Mouse (Mus musculus) midbrain, embryonic 14.5 days (tissue): ENCODE results near the gene Ap1m1. TPM values are rescaled to one million over a fixed set of nuclear protein-coding genes. Genes with fewer than 3 reads are reported as not detected.

Source experiments
- ATAC-seq: fragments of 200-750 bp; cut with Nextera tagmentation; 2 replicates; pipeline ENCODE4 v1.8.0; 2017; ENCODE audit warnings: moderate number of reproducible peaks, moderate library complexity; ENCODE audit not compliant: low FRiP score, low TSS enrichment
- DNase-seq: peaks from one replicate; pipeline ENCODE4 v3.0.0-alpha.2; 2015
- H3K27ac ChIP-seq: fragments of 300-500 bp; sonication (generic); replicated peaks from 2 replicates; pipeline ENCODE4 v1.5.1; 2014; ENCODE audit warnings: mild to moderate bottlenecking, low read depth, low read length, moderate library complexity
- H3K27me3 ChIP-seq: fragments of 300-500 bp; sonication (generic); 2 replicates; pipeline ENCODE4 v1.6.1; 2014; ENCODE audit warnings: low read length, control low read depth, mixed read lengths; ENCODE audit not compliant: control insufficient read depth, insufficient read depth
- H3K36me3 ChIP-seq: fragments of 300-500 bp; sonication (generic); 2 replicates; pipeline ENCODE4 v1.6.1; 2014; ENCODE audit warnings: low read length, control low read depth; ENCODE audit not compliant: control insufficient read depth, insufficient read depth
- H3K4me1 ChIP-seq: fragments of 300-500 bp; sonication (generic); 2 replicates; pipeline ENCODE4 v1.6.1; 2014; ENCODE audit warnings: mild to moderate bottlenecking, antibody characterized with exemption, low read length, control low read depth; ENCODE audit not compliant: control insufficient read depth, insufficient read depth
- H3K4me2 ChIP-seq: fragments of 300-500 bp; sonication (generic); 2 replicates; pipeline ENCODE4 v1.6.1; 2014; ENCODE audit warnings: mild to moderate bottlenecking, low read length, moderate library complexity
- H3K4me3 ChIP-seq: fragments of 300-500 bp; sonication (generic); replicated peaks from 2 replicates; pipeline ENCODE4 v1.5.1; 2014; ENCODE audit warnings: low read depth, low read length
- H3K9ac ChIP-seq: fragments of 300-500 bp; sonication (generic); replicated peaks from 2 replicates; pipeline ENCODE4 v1.6.1; 2014; ENCODE audit warnings: mild to moderate bottlenecking, low read length, moderate library complexity
- H3K9me3 ChIP-seq: fragments of 300-500 bp; sonication (generic); 2 replicates; pipeline ENCODE4 v1.6.1; 2016; ENCODE audit warnings: low read length, control low read depth, mixed read lengths; ENCODE audit not compliant: control insufficient read depth
- WGBS: fragments of 180-500 bp; shearing (Covaris S2); extraction: QIAGEN DNeasy Blood & Tissue Kit; methylation state at CpG from one replicate; pipeline ENCODE4 v1.1.7; 2014; 5-methylcytosine and 5-hydroxymethylcytosine counted together
- polyA plus RNA-seq: library from polyadenylated mRNA; unstranded; fragments of >200 nt; fragmentation: Nextera tagmentation; extraction: Ambion mirVana; gene quantifications from 2 replicates; pipeline ENCODE4 v1.2.1, GENCODE M21; 2014

Ap1m1 gene
- polyA plus RNA-seq, 1 experiment from 2014 or later: 235 TPM

GRCm38 (mm10) chr8:72303633-72304032 is 63.8 kb downstream of the Ap1m1 start:
- ATAC-seq (no peak), DNase-seq (no peak)
- H3K27ac ChIP-seq: no peak overlapping the region
- H3K4me1 ChIP-seq: no peaks in the 10 kb centered on the region
- WGBS: 78% methylated on average over 8 of the region's 8 CpGs
- H3K27me3 ChIP-seq: no peaks in the 10 kb centered on the region
- H3K36me3 ChIP-seq: no peaks in the 10 kb centered on the region
- H3K9ac ChIP-seq: no peak overlapping the region
- H3K9me3 ChIP-seq: no peaks in the 10 kb centered on the region
- no peak overlapping the region for H3K4me2 ChIP-seq
- H3K4me3 ChIP-seq: no peak overlapping the region

- Histone ChIP-seq H3K4me3 (no peak within 1 kb of the TSS), H3K36me3 (no peaks in the 10 kb centered on the region), H3K27me3 (no peaks in the 10 kb centered on the region), H3K4me1 (no peaks in the 10 kb centered on the region), H3K9ac (no peak within 1 kb of the TSS), H3K4me2 (no peak within 1 kb of the TSS), H3K27ac (no peak within 1 kb of the TSS), H3K9me3 (no peaks in the 10 kb centered on the region)
- no peak for DNase-seq
- no peak for ATAC-seq
- 73% methylated on average over 16 of the region's 16 CpGs for WGBS
Measured at GRCm38 (mm10) chr8:72305210-72305905, 65.5 kb downstream of the Ap1m1 start, which contains the start of gene Gm10282. Gene Gm10282 (minus strand): TSS chr8:72305260.

DNA sequence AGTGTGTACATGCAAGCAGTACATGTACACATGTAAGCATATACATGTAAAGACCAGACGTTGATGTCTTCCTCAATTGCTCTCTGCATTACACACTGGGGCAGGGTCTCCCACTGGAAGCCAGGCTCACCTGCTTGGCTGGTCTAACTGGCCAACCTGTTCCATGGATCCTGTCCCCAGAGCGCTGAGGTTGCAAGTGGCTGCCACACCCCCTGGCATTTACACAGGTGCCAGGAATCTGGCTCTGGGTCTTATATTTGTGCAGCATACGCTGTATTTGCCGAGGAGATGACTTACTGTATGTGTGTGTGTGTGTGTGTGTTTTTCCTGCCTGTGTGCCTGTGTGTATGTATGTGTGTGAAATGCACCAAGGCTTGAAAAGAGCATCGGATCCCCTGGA is 67.1 kb downstream of the Ap1m1 start:
- no peak for ATAC-seq
- 91% methylated on average over 5 of the region's 5 CpGs for WGBS
- Histone ChIP-seq H3K4me2 (no peak overlapping the region), H3K27me3 (no peaks in the 10 kb centered on the region), H3K4me3 (no peak overlapping the region), H3K9ac (no peak overlapping the region), H3K9me3 (no peaks in the 10 kb centered on the region), H3K36me3 (no peaks in the 10 kb centered on the region), H3K27ac (no peak overlapping the region), H3K4me1 (no peaks in the 10 kb centered on the region)
- DNase-seq: no peak

Other genes starting within 250 kb of the Ap1m1 start
- gene Cyp4f18, start 230.4 kb upstream of the Ap1m1 start, polyA plus RNA-seq: 0.55 and 0.97 TPM in 2 replicates
- gene Olfr372, start 198.8 kb upstream of the Ap1m1 start, polyA plus RNA-seq: not detected in 2 replicates
- gene Olfr373, start 156.8 kb upstream of the Ap1m1 start, polyA plus RNA-seq: not detected in 2 replicates
- gene Olfr374, start 133.0 kb upstream of the Ap1m1 start, polyA plus RNA-seq: not detected in 2 replicates
- 123 and 197 TPM in 2 replicates for gene Tpm4, start 105.0 kb upstream of the Ap1m1 start, polyA plus RNA-seq
- gene Rab8a, start 78.8 kb upstream of the Ap1m1 start, polyA plus RNA-seq: 64.8 and 69.9 TPM in 2 replicates
- not detected in 2 replicates for gene Hsh2d, start 50.4 kb upstream of the Ap1m1 start, polyA plus RNA-seq
- not detected in 2 replicates for gene Cib3, start 27.2 kb upstream of the Ap1m1 start, polyA plus RNA-seq
- not detected in 2 replicates for gene Gm11034, start 26.4 kb upstream of the Ap1m1 start, polyA plus RNA-seq
- gene Fam32a, start 20.3 kb upstream of the Ap1m1 start, polyA plus RNA-seq: 62.4 and 74.6 TPM in 2 replicates
- gene Gm10282, start 65.2 kb downstream of the Ap1m1 start, polyA plus RNA-seq: 13.6 and 18.2 TPM in 2 replicates
- 3.1 and 5.7 TPM in 2 replicates for gene Klf2, start 79.0 kb downstream of the Ap1m1 start, polyA plus RNA-seq
- gene Eps15l1, start 181.4 kb downstream of the Ap1m1 start, polyA plus RNA-seq: 60.8 and 72.5 TPM in 2 replicates
- gene Calr3, start 203.9 kb downstream of the Ap1m1 start, polyA plus RNA-seq: 0.86 and 1.1 TPM in 2 replicates
- gene 1700030K09Rik, start 203.9 kb downstream of the Ap1m1 start, polyA plus RNA-seq: 12.6 and 17.0 TPM in 2 replicates
- 41.5 and 54.3 TPM in 2 replicates for gene Cherp, start 235.2 kb downstream of the Ap1m1 start, polyA plus RNA-seq